Mouse (Mus musculus): ENCODE data around the gene Cacfd1. TPM values are rescaled to one million over a fixed set of nuclear protein-coding genes. Genes with fewer than 3 reads are reported as not detected.

The Cacfd1 gene
- total RNA-seq, 1 experiment from 2014 or later, result 36.5 TPM

Other genes starting within 250 kb of the Cacfd1 start
- gene Abo, start 144.9 kb upstream of the Cacfd1 start, total RNA-seq (2021), result not detected in 2 replicates
- 26.8 and 32.1 TPM in 2 replicates for gene Surf6, start 107.0 kb upstream of the Cacfd1 start, total RNA-seq (2021)
- gene Med22, start 99.2 kb upstream of the Cacfd1 start, total RNA-seq (2021), result 42.8 and 50.4 TPM in 2 replicates
- 490 and 536 TPM in 2 replicates for gene Rpl7a, start 99.2 kb upstream of the Cacfd1 start, total RNA-seq (2021)
- gene Surf2, start 93.6 kb upstream of the Cacfd1 start, total RNA-seq (2021), result 33.0 and 35.2 TPM in 2 replicates
- 81.6 and 84.1 TPM in 2 replicates for gene Surf1, start 93.4 kb upstream of the Cacfd1 start, total RNA-seq (2021)
- gene Surf4, start 76.0 kb upstream of the Cacfd1 start, total RNA-seq (2021), result 142 and 147 TPM in 2 replicates
- 0.45 TPM in 1 of 2 replicates, not detected in the other for gene Stkld1, start 75.9 kb upstream of the Cacfd1 start, total RNA-seq (2021)
- 35.1 and 38.5 TPM in 2 replicates for gene Rexo4, start 45.5 kb upstream of the Cacfd1 start, total RNA-seq (2021)
- gene Adamts13, start 36.5 kb upstream of the Cacfd1 start, total RNA-seq (2021), result 0.75 and 2.1 TPM in 2 replicates
- gene Slc2a6, start 18.1 kb downstream of the Cacfd1 start, total RNA-seq (2021), result 0.63 and 1.7 TPM in 2 replicates
- not detected in 2 replicates for gene Mymk, start 62.3 kb downstream of the Cacfd1 start, total RNA-seq (2021)
- 11.5 and 11.7 TPM in 2 replicates for gene Adamtsl2, start 69.5 kb downstream of the Cacfd1 start, total RNA-seq (2021)
- gene Fam163b, start 132.6 kb downstream of the Cacfd1 start, total RNA-seq (2021), result 2.0 and 2.1 TPM in 2 replicates
- 334 and 392 TPM in 2 replicates for gene Dbh, start 155.3 kb downstream of the Cacfd1 start, total RNA-seq (2021)
- 15.1 and 81.2 TPM in 2 replicates for gene Sardh, start 238.4 kb downstream of the Cacfd1 start, total RNA-seq (2021)

Measured in adrenal gland, postnatal 14 days (tissue).